Mouse (Mus musculus): ENCODE measurements around the gene Otud3.
"Not testable (repeated sequence)": the region's sequence is repeated elsewhere in the genome, so short reads cannot be mapped to it uniquely, and the experiment has no call there.

Otud3 gene

DNA sequence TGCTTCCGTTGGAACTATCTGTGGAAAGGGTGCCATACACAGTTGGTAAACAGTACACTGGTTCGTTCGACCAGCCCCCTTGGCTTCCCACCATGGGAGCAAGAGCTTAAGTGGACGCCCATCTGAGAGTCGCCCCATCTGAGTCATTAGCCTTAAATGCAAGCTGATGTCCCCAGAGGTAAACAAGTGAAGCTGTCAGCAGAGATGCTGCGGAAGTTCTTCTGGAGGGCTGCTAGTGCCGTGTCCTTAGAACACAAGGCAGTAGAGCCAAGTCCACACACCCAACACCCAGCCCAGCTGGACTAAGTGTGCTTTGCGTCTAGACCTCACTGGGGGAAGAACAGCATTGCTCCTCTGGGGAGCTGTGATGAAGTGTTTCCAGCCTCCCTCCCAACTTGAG, 24.1 kb downstream of the Otud3 start:
- DNase-seq (ENCODE audit: low spot score) = no peak

DNA sequence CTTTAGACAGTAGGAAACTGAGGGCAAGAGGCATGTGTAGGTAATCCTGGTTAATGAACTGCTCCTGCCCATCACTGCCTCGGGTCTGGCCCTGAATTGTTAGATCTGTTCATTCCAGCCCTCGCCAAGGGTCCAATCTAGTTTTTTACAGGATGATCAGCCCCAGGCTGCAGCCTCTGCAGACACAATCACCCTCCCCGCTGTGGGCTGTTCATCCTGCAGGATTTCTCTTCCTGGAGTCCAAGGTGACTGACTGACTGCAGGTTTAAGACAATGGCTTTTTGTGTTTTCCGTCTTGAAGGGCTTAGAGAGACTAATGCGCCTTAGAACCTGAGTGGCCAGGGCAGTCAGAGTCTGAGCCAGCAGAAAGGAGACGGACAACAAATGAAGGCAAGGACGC, 24.6 kb downstream of the Otud3 start:
- no peak for DNase-seq (ENCODE audit: low spot score)

DNA sequence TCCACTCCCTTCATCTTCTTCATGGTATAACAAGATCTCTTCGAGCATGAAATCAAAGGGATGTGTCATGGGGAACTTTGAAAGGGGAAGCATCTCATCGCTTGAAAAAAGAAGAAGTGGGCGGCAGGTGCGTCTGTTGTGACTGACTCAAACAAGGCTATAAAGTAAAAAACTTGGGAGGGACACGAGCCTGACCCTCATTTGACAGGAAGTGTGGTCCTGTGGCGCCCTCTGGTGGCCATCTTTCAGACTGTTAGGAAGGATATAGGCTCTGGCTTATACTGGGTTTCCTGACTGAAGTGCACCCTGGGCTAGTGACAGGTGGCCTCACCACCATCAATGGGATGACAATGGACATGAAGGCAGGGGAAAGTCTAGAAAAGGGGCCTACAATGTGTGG, 29.5 kb downstream of the Otud3 start:
- peak; percentile 82 for DNase-seq (ENCODE audit: low spot score)

DNA sequence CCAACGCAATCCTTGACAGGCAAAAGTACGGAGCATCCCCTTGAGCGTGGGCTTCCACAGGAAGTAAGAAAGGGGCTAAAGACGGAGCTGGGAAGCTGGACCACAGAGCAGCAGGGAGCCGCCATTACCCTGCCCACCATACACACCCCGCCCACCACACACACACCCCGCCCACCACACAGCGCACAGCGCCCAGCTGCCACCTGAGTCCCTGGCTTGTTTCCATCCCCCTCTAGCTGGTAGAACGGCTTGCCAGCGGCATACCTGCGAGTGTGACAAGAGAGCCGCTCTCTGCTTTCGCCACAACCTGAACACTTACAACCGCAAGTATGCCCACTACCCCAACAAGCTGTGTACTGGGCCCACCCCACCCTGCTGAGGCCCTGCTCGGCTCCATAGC, 31.6 kb downstream of the Otud3 start:
- DNase-seq (ENCODE audit: low spot score) = peak; percentile 22

DNA sequence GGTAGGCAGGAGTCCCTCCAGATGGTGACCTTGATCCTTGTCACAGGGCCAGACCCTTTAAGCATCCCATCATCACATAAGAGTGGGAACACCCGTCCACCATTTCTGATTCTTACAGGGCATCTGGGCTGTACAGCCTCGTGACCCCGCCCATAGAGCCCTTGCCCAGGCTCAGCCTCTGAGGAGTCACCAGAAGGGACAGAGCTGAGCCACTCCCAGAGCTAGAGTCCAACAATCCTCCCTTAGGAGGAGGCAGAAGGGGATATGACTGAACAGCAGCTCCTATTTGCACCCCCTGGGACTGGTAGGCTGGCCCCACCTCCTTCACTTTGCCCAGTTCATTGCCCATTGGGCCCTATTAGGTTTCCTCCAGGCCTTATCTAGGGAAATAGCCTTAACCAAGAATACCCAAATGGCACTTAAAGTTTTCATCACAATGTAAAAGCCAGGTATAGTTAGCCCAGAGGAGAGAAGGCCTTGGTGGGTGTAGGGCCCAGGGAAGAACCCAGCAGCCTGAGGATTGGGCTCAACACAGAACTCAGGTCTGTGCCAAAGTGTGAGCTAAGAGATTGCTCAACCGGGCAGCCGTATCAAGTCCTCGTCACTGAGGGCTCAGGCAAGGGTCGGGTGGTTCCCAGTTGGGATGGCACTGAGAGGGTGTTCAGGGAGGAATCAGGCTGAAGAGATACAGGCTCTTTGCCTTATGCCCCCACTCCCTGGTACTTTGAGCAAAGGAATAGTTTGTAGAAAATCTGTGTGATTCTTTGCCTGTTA, 32.7 kb downstream of the Otud3 start:
- peak; percentile 28 for DNase-seq (ENCODE audit: low spot score)

- no peak for DNase-seq (ENCODE audit: low spot score)
These were observed 33.9 kb downstream of the Otud3 start for GRCm38 (mm10) chr4:138879808-138880207.

DNA sequence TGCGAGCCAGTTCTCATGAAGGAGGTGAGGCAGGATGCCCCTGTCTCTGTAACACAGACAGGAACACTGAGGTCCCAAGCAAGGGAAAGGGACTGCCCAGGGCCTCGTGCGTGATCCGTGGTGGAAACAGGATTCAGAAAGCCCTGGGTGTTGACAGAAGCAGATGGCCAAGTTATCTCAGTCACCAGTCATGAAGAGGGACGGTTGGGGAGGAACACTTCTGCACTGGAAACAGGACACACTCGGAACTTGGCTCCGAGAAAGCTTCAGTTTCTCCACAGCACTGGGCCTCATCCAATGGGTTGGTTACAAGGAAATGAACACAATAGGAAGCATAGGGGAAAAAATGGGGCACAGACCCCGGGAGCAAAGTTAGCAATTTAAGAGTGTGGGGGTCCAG, 35.0 kb downstream of the Otud3 start:
- DNase-seq (ENCODE audit: low spot score) = peak; percentile 18

GRCm38 (mm10) chr4:138877731-138878130, 36.0 kb downstream of the Otud3 start, which contains the start of gene Pla2g2e:
Pla2g2e (plus strand) TSS chr4:138877942.
- no peak for DNase-seq (ENCODE audit: low spot score)

DNA sequence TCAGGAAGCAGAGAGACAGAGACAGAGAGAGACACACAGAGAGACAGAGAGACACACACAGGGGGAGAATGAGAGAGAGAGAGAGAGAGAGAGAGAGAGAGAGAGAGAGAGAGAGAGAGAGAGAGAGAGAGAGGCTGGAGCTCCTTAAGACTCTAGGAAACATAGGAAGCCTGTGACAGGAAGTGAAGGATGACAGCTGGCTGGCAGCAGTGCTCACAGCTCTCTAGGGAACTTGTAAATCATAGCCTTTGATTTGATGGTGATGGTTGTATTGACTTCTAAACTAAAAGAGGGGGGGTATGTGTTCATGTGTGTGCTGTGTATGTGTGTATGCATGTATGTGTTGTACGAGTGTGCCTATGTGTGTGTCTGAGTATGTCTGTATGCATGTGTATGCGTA, 37.8 kb downstream of the Otud3 start:
- no peak for DNase-seq (ENCODE audit: low spot score)

GRCm38 (mm10) chr4:138875275-138875674, 38.5 kb downstream of the Otud3 start:
- not testable (repeated sequence) for DNase-seq (ENCODE audit: low spot score)

DNA sequence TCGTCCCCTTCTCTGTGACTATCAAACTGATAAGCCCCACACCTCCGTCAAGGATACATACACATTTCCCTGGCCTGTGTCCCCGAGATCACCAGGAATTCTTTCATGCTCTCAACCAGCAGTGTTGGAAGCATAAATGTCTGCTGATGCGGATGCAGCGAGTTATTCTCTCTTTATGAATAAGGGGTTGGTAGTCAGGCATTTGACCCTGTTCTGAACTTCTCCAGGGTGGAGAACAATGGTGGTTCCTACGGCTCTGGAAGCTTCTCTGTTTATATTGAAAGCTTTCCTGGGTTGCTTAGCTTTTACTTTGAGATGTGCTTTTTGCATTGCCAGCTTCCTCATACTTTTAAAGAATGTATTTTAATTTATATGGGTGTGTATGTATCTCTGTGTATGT, 39.9 kb downstream of the Otud3 start, which contains the start of gene Gm13030:
Gene Gm13030 (minus strand): TSS at position 101 of the 400 bp plus-strand sequence.
- DNase-seq (ENCODE audit: low spot score) = no peak

GRCm38 (mm10) chr4:138868666-138869065, 45.1 kb downstream of the Otud3 start:
- no peak for DNase-seq (ENCODE audit: low spot score)

DNA sequence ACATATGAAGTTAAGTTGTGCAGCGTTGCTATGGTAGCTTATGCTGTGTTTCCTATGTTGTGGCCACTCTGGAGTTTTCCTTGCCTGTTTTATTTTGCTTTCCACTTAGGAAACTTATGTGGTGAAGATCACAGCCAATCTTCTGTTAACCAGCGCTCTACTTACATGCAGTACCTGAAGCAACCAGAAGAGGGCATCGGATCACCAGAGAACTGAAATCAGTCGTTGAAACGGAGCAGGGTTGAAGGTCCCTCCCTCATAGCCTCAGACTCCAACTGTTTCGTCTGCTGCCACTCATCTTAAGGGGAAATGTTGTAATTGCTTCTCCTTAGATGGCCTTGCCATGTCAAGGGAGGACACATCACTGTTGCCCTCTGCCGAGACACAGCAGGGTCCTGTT, 47.3 kb downstream of the Otud3 start:
- DNase-seq (ENCODE audit: low spot score) = peak; percentile 83

- no peak for DNase-seq (ENCODE audit: low spot score)
These were observed 47.8 kb downstream of the Otud3 start for GRCm38 (mm10) chr4:138865991-138866390.

DNA sequence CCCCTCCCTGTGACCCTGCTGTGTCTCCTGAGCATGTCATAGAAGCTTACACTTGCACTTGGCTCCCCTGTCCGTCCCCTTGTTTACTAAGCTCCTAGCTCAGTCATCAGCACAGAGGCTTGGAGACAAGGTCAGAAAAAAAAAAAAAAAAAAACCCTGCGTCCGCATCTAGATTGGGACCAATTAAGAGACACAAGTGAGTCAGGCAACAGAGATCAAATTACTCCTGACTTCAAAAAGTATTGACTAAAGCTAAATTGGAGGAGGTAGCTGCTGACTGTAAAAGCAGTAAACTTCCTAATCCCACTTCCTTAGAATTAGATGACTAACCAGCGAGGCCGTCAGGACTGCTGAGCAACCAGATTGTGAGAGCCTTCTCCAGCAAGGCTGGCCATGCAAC, 48.7 kb downstream of the Otud3 start:
- no peak for DNase-seq (ENCODE audit: low spot score)

DNA sequence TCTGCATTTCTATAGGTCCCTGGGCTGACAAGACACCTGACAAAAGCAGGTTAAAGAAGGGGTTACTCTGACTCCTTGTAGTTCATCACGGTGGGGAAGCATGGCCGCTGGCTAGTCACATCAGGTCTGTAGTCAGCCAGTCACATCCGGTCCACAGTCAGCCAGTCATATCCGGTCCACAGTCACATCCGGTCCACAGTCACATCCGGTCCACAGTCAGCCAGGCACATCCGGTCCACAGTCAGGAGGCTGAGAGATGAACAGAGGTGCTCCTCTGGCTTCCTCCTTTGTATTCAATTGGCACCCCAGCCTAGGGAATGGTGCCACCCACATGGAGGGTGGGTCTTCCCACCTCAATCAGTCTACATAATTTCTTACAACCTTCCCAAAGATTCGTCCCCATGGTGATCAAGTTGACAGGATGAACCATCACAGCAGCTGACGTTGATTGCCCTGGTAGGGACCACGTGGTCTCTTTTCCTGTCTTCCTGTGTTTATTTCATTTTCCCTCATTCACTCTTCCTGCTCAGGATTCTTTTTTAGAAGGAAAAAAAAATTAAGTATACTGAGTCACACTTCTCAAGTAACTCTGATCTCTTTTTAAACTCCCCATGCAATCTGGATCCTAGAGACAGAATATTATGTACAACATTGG, 50.3 kb downstream of the Otud3 start, which contains the start of gene Pla2g5:
Gene Pla2g5 (minus strand): TSS at position 139 of the 655 bp plus-strand sequence.
- no peak for DNase-seq (ENCODE audit: low spot score)

GRCm38 (mm10) chr4:138859728-138860127, 54.0 kb downstream of the Otud3 start:
- DNase-seq (ENCODE audit: low spot score) = peak; percentile 43

- no peak for DNase-seq (ENCODE audit: low spot score)
These were observed 54.5 kb downstream of the Otud3 start for GRCm38 (mm10) chr4:138859245-138859644.

GRCm38 (mm10) chr4:138858446-138858845, 55.3 kb downstream of the Otud3 start:
- DNase-seq (ENCODE audit: low spot score) = no peak

DNA sequence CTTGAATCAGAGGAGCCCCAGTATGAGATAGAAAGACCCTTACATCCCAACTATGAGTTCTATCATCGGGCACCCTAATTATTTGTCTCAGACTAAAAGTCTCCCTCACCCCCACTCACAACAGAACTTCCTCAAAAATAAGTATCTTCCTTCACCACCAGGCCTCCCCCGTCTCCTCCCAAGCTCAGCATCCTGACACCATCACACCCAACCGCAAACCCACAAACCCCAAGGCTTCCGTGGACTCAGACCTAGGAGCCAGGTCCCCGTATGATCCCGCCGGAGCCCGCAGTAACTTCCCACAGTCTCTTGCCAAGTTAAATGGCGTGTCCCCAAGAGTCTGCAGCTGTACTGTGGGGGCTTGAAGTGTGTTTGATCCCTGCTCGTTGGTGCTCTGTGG, 56.2 kb downstream of the Otud3 start:
- no peak for DNase-seq (ENCODE audit: low spot score)

DNA sequence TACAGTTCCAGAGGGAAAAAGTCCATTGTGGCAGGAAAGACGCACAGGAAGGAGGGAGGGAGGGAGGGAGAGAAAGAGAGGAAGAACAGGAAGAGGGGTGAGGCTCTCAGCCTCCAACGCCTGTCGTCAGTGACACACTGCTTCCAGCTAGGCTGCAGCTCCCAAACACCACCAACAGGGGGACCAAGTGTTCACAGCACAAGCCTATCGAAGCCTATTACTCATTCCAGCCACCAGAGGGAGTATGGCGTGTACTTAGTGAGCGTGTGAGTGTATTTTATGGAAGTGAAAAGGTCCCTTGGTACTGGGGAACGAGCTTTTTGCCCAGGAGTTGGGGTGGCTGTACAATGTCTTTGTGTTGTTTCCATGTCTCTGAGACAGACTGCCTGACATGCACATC, 57.3 kb downstream of the Otud3 start:
- DNase-seq (ENCODE audit: low spot score) = peak; percentile 55

- no peak for DNase-seq (ENCODE audit: low spot score)
These were observed 58.6 kb downstream of the Otud3 start for GRCm38 (mm10) chr4:138855092-138855632.

DNA sequence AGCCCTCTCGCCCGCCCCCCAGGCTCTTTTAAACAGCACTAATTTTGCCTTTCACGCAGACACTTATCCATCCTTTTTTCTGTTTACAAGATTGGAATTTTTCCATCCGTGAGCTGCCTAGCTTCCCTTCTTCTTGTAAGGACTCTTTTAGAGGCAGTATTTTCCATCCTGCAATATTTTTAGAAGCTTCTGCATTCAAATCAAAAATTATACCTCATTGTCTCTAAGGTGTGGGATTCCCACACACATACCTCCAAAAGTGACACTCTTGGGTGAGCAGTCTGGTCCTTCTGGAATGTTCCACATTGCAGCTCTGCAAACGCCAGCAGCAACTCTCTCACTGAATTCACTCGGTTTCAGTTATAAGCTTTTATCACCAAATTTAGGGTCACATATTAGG, 60.8 kb downstream of the Otud3 start:
- no peak for DNase-seq (ENCODE audit: low spot score)
